Mouse (Mus musculus) ovary, postnatal 14 days (tissue): Measurements from ENCODE around the gene Fcrl5.

Source experiments
- DNase-seq: peaks from one replicate; pipeline ENCODE4 v3.0.0; 2022; ENCODE audit warnings: low spot score

The Fcrl5 gene

DNA sequence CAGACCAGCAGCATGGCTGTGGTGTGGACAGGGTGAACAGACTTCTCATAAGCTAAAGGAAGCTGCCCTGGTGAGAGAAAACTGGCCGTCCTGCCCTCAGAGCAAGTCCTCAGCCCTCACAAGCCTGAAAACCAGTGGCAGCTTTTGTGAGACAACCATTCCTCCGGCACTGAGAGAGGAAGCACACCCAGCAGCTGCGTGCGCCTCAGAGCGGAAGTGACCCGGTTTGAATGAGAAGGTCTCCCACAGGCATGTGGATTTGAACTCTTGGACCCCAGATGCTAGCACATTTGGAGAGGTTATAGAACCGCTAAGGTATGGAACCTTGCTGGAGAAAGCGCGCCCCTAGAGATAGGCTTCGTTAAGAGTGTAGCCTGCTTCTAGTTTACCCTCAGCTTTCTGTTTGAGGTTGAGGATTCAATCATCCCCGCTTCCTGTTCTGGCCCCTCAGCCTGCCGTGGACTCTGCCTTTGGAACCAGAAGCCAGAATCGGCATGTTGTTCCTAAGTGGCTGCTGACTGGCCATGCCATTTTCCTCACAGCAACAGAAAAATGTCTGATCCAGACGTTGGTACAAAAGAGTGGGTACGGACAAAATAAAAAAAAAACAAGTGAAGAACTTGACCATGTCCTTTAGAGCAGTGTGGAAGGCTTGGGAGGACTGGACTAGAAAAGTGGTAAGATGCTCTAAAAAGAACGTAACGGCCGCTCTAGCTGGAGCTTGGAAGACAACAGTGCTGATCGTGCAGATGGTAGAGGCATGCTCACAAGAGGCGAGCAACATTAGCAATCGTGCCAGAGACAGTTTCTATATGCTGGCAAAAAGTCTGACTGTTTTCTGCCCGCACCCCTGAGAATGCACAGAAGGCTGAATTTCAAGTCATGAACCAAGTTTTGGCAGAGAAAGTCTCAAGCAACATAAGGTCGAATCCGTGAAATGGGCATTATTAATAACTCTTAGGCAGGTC is 64.8 kb downstream of the Fcrl5 start:
- no peak for DNase-seq

DNA sequence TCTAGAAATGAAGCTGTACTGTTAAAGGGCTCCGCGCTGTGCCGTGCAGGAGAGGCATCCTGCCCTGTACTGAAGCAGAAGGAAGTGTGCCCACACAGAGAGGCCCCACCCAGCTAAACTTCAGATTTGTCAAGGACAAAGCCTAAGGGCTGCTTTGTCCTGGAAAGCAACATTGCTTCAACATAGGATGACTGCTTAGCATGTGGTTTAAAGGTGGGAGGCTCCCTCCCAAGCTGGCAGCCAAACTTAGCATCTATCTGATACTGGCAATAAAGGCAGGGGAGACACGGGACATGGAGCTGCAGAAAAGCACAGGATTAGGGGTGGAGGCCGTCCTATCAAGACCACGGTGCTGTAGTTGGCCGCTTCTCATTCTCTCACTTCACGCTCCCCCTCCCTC is 65.6 kb downstream of the Fcrl5 start:
- no peak for DNase-seq

DNA sequence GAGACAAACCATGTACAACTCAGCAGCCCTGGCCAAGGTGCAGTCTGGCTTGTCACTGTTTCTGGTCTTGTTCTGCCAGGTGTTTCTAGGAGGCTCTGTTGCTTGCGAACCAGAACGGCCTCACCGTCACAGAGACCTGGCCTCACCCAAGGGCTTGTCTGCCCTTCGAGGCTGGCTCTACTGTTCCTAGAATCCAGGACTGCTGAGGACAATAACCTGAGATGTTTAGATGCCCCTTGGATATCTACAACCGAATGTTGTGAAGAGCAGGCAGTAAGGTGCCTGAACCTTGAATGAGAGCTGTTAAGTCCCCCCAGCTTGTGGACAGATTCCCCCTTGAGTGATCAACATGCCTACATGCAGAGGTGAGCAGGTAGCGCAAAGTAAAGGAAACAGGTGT is 67.2 kb downstream of the Fcrl5 start:
- no peak for DNase-seq

DNA sequence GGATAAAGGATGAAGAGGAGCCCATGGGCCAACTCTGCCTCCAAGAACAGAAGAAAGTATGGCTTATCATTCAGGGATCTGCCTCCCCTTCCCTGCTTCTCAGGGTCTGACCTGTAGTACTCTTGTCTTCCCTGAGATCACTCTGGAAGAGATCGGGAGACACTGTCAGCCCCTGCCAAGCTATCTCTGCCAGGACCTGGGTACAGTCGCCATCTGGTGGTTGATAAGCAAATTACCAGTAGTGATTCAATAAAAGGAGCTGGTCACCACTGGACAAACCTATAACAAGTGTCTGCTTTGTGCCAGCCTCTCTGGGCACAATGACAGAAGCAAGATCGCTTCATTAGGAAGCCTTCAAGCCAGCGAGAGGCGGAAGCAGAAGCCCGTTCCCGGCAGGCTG is 68.8 kb downstream of the Fcrl5 start:
- peak; percentile 21 for DNase-seq

DNA sequence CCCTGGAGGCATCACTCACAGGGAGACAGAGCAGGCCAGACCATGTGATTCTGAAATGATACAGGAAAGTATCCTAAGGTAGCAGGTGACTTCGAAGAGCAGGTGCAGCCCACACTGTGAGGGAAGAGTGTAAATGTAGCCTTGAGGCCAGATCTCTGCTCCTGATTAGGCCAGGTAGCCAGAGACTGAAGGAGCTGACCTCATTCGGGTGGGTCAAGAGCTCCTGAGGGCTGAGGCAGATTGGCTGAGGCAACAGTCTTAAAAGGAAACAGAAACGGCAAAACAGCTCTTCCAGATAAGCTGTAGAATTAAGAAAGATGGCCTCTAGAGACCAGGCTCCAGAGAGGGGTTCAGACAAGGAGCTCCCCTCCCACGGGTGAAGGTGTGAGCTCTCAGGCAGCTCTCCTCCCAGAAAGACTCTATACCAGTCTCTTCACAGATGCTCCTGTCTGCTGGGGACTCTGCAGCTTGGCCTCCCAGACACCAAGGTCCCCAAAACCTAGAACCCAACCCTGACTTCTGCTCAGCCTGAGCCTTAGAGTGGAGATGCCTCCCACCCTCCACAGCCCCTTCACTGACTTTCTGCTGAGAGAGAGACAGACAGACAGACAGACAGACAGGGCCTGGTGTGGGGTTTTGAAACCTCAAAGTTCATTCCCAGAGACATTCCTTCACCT is 69.3 kb downstream of the Fcrl5 start:
- no peak for DNase-seq

DNA sequence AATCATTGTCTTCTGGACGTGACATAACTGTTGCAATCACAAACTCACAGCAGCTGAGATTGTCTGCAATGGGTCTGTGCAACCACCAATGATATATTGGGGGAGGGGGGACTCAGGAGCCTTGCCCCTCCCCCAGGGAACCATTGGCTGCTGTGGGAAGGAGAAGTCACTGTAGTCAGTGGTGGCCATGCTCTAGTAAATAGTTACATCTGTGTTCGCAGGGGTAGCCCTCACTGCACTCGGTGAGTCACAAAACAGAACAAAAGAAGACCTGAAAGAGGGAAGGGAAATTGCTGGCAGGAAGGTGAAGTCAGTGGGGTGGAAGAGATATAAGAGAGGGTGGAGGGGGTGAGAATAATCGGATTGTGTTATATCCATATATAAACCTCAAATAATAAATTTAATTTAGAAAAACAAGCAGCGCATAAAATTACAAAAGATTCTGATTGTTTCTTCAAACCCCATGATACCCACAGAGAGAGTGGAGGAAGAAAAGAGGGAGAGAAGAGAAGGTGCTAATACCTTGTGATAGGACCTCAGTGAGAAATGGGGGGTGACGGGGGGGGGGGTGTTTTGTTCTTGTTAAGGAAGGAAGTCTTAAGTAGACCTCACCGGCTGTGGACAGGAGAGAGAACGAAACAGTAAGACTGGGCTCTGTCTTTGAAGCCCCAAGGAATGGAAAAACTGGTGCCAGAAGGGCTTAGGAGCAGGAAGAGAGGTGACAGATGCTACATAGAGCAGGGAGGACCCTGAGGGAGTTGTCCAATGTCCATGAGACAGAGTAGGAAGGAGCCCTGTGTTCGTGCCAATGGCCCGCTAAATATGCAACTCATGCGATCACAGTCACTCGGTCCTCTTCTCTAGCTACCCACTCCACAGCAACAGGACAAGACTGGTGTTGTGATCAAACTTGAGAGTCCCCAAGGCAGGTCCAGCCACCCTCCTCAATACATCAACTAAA is 71.2 kb downstream of the Fcrl5 start:
- DNase-seq, result no peak

DNA sequence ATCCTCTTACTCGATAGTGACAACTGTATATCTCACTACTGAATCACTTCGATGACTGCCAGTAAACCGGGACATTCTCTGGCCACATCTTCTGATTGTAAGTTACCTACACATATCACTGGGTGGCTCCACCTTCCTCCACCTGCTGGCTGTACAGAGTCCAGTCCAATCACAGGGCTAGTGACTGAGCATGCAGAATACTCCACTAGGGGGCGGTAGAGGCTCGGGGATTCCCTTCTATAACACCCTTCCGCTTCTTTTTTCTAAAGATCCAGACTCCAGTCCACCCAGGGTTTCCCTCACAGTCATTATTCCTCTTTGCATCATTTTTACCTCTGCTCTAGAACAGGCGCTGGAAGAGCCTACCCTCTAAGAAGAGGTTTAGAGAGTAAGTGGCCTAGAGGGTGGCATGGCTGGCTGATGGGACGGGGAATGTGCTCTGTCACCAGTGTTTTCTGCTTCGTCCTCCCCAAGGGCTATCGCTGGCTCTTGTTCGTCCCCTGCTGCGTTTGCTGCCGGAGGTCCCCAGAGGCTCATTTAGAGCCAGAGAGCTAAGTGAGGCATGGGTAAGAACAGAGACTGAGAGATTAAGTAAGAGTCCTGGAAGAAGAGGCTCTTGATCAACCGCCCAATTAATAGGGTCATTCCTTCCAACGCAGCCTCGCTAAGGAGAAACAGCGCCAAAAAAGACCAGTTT is 72.8 kb downstream of the Fcrl5 start:
- peak; percentile 82 for DNase-seq

DNA sequence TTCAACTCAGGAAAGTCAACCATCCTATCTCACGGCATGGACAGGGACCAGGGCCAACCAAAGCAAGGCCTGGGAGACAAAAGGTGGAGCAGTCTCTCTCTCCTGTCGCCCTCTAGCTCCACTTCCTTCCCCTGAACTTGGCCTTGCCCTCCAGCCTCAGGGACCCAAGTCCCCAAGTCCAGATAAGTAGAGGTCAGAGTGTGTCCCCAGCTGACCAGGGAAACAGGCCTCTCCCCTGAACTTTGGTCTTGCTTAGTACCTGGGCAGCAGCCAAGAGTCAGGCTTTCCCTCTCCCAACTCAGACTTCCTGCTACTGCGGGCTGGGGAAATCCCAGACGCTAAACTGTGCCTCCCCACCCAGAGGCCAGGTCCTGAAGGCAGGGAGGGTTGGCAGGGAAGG is 73.5 kb downstream of the Fcrl5 start:
- DNase-seq, result no peak

DNA sequence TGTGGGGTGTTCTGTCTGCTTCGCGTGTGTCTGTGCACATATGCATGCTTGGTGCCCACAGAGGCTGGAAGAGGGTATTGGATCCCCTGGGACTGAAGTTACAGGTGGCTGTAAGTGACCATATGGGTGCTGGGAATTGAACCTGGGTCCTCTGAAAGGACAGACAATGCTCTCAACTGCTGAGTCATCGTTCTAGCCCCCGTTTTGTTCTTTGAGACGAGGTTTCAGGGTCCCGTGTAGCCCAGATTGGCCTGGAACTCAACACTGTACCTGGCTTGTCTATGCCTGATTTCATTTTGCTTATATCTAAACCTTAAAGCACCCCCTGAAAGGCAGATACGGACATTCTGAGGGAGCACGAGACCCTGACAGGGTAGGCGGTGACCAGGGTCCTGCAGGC is 75.3 kb downstream of the Fcrl5 start:
- DNase-seq, result no peak

DNA sequence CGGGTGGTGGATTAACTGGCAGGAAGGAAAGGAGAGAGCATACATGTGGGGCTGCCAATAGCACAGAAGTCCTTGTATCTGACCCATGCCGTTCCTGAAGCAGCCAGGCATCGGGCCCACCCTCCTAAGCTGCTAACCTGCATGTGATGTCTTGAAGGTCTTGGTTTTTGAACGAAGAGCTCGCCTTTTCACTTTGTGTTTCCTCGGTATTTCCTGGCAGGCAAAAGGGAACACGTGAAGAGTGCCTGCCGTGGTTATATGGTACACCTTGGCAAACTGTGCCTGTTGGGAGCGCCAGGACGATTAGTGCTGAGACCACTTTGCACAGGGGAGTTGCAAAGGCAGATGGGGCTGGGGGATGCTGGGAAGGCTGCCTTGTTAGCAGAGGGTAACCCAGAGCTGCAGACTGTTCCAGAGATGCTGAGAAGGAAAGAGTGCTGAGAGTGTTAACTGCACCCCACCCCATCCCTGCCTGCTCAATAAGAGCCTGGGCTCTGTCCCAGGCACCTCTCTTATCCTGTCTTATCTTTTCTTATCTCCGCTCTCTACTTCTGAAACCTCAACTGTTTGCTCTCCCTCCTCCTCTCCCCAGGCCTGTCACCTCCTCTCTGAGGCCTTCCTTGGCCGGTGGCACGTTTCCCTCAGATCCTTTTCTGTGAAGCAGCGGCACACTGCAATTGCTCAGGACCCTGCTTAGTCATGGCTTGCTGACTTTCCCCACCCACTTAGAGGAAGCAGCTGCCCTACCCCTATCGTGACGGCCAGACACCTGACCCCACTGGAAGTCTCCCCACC is 76.6 kb downstream of the Fcrl5 start:
- DNase-seq, result no peak

DNA sequence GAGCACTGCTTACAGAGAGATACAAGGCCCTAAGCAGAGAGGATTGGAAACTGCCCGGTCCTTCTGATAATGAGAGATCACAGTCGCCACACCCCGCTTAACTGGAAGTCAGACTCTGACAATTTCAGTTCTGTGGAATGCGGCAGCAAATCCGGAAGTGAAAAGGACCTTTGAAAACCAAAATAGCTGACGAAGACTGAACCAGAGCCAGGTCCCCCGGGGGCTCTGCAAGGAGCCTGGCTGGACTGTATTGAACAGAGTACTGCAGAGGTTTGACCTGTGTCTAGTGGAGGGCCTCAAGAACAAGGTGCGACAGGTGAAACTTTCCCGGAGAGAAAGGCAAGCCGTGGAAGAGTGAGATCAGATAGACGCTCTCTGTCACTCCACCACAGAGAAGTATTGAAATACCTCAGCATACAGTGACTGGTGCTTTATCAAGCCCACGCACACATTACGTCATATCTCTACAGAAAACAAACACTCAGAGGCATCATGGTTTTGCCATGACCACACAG is 80.1 kb downstream of the Fcrl5 start:
- DNase-seq, result no peak

DNA sequence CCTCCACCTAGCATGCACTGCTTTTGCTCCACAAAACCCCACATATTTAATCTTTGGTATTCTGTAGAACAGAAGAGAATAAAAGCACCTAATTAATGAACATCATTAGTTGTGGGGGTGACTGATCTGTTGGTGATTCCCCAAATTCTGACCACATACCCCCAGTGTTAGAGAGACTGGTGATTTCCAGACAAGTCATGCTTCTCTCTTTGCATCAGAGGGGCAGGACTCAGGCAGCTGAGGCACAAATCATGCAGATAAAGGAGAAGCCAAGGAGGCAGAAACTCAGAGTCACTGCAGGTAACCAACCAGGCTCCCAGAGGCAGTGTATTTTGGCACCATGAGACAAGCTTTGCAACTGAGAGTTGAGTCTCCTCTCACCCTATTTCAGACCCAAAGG is 82.9 kb downstream of the Fcrl5 start:
- no peak for DNase-seq

DNA sequence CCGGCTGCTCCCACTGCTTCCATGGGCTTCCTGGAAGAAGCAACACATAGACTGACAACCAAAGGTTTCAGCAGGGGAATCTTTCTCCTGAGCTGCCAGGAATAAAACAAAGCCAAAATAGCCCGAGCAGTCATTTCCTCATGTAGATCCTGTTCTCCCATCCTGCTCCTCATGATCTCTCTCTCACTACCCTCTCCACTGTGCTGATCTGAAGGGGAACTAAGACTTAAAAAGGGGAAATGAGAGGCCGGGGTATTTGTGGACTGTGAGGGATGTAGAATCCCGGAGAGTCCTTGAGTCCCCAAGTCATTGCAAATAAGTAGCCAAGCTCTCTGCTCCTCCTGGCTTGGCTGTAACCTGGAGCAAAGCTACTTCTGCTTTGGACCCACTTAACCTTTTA is 85.6 kb downstream of the Fcrl5 start:
- no peak for DNase-seq

DNA sequence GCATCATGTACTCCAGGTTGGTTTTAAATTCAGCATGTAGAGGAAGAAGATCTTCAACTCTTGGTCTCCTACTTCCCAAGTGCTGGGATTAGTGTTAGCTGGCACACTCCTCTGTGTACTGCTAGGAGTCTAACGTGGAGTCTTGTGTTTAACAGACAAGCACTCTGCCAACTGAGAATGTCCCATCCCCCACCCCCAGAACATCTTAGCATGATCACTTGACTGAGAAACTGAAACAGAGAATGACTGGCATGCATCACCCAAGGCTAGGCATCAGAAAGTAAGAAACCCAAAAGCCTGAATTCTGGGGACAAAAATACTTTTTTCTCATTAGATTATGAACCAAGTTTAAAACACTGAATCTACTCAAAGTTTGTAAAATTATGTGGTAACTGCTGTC is 86.3 kb downstream of the Fcrl5 start:
- no peak for DNase-seq

DNA sequence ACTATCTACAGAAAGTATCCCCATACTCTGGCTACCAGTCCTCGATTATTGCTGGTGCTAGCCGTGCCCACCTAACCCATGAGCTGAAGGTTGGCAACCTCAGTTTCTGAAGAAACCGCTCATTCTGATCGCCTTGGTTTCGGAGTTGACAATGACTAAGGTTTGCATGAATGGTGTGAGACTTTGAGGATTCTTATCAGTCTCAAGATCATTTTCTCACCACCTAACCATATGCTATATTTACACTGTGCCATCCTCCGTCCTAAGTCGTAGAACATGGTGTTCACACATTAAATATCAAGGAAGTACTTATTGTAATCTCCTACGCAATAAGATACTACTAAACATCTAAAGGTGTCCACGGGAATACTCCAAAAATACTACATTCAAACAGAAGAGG is 88.1 kb downstream of the Fcrl5 start:
- no peak for DNase-seq

DNA sequence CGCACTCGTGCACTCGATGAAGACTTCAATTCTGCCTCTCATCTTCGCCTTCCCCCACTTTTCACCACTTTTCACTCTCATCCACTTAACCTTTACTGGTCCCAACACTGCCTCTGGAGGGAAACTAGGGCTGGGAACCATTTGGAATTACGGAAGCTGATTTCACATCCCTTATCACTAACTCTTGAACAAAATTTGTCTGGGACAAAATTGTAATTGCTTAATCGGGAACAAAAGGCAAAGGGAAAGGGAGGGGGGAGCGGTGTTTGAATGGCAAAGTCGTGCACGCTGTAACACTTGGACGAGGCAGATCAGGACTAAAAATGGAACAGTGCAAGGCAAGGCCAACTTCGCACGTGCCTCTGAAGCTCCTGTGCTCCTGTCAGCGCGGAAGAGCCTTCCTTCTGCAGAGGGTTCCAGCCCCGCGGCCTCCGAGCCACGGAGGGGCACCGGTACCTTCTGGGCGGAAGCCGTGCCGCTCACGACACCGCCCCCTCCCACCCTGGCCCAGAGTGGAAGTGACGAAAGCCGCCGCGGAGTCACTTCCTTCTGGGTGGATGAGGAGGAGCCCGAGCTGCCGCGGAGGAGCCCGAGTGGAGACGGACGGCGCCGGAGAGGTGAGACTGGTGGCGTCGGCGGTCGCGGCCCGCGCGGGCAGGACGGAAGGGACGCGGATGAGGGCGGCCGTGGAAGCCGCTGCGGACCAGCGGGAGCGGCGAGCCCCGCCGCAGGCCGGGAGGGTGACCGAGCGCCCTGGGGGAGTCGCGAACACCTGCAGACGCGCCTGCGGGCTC is 89.7 kb downstream of the Fcrl5 start, which contains the start of gene Etv3:
Etv3 (plus strand) TSS at position 365 of the 794 bp plus-strand sequence.
- DNase-seq, result peak; percentile 82

DNA sequence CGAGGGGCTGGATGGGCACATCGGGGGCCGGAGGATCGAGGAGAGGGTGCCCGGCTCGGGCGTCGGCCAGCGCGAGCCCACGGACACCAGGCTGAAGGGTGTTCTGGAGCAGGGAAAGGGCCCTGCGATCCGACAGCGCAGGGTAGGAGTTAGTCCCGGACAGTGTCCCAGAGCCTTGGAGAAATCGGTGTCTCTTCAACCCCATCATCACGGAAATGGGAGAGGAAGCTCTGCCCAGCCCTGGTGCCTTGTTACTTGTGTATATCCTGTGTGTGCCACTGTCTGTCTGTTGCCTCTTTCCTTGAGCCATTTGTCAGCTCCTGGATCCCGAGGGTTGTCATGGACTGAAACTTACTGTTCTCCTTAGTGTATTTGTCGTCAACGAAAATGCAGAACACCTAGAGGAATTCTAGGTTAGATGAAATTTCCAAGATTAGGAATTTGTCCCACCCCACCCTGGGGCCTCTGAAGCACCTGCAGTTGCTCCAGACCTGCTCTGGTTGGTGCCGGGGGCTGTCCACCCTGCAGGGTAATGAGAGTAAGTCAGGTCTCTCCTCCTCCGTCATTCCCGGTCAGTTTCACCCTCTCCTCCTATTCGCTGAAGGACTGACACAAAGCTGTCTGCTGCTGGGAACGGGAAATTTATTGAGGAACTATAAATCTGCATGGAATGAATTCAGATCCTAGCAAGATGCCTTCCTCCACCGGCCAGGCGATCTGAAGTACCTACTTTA is 90.4 kb downstream of the Fcrl5 start:
- DNase-seq, result no peak

DNA sequence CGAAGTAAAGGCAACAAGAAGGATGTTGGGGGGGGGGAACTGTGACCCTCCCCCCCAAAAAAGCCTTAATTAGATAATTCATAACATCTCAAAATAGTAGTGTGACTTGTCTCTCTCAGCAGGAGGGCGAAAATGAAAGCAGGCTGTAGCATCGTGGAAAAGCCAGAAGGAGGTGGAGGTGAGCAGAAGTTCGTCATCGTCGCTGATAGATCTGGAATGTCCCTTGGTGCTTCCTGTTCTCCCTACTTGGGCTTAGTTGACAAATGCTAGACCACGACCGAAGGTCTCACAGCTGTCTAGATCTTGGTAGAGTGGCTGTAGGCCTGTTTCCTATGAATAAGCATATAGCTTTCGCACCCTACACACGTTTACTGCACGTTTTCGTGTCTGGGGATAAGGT is 91.6 kb downstream of the Fcrl5 start:
- DNase-seq, result no peak

DNA sequence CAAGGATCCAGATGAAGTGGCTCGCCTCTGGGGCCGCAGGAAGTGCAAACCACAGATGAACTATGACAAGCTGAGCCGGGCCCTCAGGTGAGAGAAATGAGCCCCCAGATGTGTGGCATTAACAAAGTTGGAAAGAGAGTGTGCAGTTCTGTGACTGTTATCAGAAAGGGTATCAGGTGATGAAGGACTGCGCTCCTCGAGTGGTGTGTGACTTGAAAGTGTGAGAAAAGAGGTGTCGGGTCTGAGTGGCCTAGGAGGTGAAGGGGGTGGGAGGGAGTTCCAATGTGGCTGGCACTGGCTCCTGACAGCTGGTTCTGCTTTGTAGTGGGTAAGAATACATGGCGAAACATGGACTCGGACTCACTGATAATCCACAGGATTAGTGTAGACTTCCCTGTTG is 92.4 kb downstream of the Fcrl5 start:
- no peak for DNase-seq
